Mouse (Mus musculus) heart, postnatal 25 days (tissue): ENCODE results near the gene Heatr1. TPM values are rescaled to one million over a fixed set of nuclear protein-coding genes. Genes with fewer than 3 reads are reported as not detected.

Experiments used
- DNase-seq: peaks from one replicate; pipeline ENCODE4 v3.0.0; 2022; ENCODE audit warnings: low spot score
- intact Hi-C: fragments of 180-260 bp; cut with DNase I; formaldehyde crosslinking; loops from one replicate; pipeline ENCODE4 v1.15.1; 2025
- total RNA-seq, 2 experiments: library from RNA; stranded (reverse); gene quantifications; 2 replicates each; pipeline ENCODE4 v1.2.3; 2021

Heatr1 gene
- total RNA-seq = 10 to 100 TPM; 13.8 to 16.7 TPM

DNA sequence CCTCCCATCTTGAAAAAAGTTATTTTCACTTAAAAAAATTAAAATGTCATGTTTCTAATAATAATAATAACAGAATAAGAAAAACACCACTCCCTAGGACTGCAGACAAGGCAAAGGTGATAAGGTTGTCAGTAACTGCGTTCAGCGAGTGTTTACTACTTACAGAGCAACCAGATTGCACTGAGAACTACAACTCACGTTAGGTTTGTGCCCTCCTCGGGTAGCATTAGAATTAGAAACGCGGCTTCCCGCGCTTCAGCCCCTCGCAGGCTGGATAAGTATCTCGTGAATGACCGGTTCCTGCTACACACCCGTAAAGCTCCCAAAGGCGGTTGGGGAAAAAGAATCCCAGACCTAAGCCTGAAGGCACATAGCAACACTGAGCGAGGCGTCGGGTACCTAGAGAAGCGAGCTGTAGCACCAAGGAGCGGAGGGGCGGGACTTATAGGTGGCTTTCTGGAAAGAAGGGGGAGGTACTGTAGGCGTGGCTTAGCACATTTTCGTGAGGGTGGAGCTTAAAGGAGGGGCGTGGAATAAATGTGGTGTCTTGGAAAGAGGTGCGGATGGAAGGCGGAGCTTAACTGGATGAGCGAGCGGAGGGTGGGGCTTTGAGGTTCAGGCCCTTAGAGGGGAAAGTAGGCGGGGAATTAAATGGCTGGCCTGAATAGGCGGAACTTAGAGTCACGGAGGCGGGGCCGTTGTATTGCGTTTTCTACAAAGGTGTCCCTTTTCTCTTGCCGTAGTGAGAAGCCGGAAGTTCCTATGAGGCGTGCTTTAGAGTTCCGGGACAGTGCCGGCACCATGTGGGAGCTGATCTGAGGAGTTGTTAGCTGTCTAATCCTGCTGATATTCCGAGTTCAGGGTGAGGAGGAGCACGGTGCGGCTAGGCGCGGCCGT, at the start of gene Heatr1:
Heatr1 (plus strand) TSS at position 419 of the 897 bp plus-strand sequence.
- DNase-seq = peak; percentile 93
- intact Hi-C loops = loop anchor here (2.0 to 5.0 kb wide), 2 partner anchors 67 to 136 kb away; partner anchors contain the start of genes Lgals8 and Mtr

DNA sequence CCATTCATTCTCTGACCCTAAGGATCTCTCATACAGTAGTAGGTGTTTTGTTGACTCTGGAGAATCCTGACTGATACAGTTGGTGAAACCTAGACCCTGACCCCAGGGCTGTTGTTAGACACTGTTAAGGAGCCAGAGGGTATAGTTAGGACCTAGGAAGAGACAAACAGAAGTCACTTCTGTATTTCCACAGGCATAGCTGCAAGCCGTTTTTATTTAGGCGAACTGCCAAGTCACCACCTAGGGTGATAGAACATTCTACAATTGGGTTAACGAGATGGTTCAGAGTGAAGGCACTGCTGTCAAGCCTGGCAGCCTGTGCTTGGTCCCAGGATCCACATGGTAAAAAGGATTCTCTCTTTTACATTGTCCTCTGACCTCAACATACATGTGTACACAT, 48.0 kb upstream of the Heatr1 start:
- intact Hi-C loops = no loop called here
- no peak for DNase-seq

DNA sequence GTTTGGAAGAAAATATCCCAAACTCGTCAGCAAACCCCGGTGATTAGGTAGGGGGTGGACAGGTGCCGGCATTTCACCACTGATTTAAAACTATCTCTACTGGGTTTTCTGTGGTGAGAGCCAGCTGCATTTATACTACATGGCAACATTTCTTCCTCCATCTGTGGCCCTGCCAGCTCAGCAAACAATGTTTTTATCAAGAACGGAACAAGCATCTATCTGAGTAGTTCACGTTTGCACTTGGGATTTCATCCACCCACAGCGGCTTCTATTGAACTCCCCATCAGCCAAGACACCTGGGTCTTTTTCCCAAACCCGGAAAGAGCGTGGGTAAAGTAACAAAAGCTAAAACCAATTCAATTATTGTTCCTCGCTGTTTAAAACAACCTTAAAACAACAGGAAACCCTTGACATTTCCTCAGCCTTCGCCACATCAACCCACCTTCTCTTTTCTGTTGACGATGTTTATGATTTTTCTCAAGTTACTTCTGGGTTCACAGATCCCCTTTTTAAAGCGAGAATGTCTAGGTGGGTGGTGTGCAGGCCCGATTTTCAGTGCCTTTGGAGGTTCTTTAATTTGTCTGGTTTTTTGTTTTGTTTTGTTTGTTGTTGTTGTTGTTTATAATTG, 45.5 kb upstream of the Heatr1 start:
- intact Hi-C loops = no loop called here
- no peak for DNase-seq

DNA sequence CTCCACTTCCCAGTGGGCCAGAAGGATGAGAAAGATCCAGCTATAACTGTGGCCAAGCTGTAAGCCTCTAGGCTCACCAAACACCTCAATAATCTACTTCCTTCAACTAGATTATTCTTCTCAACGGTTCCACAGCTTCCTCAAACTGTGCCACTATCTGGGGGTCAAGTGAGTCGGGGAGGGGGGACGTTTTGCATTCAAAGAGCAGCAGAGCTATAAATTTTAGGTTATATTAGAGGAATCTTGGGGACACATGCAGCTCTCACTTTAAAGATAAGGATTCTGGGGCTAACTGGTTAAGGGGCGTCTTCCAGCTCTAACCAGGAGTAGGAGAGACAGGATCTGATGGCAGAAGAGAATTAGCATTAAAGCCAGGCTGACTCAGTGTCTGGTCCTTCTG, 38.6 kb upstream of the Heatr1 start:
- intact Hi-C loops = no loop called here
- no peak for DNase-seq

DNA sequence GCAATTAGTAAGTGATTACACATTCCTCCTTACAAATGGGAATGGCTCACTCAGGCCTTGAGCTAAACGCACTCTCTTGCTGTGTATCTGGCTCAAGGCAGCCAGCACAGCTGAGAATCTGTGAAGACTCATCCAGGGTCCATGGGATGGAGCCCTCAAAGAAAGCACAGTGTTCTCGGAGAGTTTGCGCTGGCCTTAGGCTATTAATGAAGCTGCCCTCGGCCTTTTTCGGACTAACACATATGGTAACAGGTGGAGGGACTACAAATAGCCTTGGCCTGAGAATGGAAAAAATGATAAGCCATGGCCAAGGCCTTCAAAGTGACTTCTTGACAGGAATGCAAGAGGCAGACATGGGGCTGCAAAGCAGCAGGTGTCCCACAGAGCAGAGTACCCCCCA, 37.3 kb upstream of the Heatr1 start:
- intact Hi-C loops = no loop called here
- no peak for DNase-seq

DNA sequence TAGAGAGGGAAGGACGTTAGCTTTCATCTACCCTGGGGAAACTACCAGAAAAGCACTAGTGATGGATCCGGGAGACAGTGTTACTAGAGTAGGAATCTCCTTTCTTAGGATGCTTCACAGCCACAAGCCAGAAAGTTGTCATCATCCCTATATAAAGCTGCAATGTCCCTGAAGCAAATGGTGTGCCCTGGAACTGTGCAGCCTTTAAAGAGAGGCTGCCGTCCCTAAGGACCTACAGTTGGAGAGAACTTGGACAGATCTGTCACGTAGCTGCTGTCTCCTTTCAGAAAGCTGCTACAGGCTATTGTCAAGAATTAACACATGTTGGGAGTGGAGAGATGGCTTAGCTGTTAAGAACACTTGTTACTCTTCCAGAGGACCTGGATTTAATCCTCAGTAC, 33.3 kb upstream of the Heatr1 start:
- intact Hi-C loops = no loop called here
- DNase-seq = no peak

DNA sequence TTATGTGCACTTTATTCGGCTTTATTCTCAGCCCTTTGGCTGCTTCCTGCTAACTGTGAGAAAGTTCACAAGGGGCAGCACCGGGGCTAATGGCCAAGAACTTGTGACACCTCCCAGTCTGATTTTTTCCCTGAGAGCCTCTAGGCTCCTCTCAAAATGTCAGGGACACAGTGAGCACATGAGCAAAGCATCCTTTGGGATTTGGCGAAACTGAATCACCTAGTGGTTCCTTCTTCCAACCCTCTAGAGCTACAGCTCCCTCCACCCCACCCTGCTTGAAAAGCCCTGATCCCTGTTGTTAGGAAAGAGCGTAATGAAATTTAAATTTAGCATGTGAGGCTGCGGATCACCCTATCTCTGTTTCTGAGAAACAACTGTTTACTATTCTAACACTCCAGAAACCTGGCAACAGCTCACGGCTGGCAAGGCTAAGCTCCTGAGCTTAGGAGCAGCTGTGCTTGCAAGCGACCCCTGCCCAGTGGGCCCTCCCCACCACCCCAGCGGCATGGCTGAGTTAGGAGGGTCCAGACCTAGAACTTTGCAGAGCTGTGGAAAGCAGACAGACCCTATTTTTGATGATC, 25.7 kb upstream of the Heatr1 start:
- intact Hi-C loops = loop anchor here (2.0 kb wide), 1 partner anchor 30 kb away; no protein-coding TSS in a partner anchor

DNA sequence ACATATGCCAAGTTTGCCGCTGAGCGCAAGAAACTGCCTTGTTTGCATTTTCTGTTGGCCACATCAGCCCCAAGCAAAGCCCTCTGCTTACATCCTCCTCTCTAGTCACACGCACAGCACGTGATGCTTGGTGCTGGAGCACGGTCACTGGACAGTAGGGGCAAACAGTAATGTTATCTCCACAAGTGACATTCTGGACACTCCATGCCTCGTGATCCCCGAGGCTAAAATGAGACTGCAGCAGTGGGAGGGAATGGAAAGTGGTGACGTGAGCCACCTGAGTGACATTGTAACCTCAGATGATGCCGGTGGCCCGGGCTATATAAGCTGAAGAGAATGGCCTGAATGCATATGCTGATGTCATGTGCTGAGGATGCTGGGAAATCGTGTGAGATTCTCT, 24.9 kb upstream of the Heatr1 start:
- peak; percentile 46 for DNase-seq
- intact Hi-C loops = loop anchor here (2.0 kb wide), 1 partner anchor 31 kb away; no protein-coding TSS in a partner anchor

More for the DNA sequence above, 25.7 kb upstream of the Heatr1 start:
- peak; percentile 38 for DNase-seq

DNA sequence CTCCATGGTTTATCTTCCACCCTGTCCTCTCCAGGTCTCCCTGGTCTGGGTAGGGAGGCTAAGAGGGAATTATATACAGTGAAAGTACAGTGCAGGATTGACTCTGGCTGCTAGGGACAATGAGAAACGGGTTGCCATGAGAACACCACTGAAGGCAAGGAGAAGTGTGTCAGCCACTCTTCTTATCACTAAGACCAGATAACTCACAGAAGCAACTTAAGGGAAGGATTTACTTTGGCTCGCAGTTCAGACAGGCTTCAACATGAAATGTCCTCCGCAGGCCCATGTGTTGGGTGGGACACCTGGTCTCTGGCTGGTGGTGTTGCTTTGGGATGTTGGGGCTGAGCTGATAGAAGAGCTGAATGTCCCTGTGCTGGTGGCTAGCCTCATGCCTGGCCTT, 22.1 kb upstream of the Heatr1 start:
- intact Hi-C loops = no loop called here
- DNase-seq = no peak

DNA sequence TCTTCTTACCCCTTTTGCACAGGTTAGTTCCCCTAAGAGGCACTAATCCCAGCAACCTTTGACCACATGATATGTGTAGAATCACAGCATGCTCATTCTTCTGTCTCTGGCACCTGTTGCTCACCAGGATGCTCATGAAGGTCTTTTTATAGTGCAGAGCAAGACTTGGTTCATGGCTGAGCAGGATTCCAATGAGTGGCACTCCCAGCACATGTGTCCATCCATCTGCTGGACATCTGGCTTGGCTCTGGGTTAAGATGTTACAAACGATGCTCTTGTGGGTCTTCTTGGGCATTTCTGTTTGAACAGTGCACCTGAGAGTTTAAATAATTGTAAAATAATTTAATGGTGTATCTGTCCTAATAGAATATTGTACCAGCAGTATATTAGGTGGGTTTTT, 18.0 kb upstream of the Heatr1 start:
- no peak for DNase-seq
- intact Hi-C loops = no loop called here

DNA sequence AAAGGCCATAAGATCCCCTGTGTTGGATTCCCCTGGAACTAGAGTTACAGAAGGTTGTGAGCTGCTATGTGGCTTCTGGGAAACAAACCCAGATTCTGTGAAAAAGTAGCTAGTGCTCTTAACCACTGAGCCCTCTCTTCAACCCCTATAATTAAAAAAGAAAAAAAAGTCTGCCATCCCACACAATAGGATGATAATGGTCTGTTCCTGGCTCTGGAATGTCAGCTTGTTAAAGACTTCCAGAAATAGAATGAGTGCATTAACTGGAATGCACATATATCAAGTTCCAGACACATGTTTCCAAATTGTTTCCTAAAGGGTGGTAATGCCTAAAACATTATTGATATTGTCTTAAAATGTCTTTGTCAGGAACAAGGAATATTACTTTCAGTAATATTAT, 10.0 kb upstream of the Heatr1 start:
- no peak for DNase-seq
- intact Hi-C loops = no loop called here

DNA sequence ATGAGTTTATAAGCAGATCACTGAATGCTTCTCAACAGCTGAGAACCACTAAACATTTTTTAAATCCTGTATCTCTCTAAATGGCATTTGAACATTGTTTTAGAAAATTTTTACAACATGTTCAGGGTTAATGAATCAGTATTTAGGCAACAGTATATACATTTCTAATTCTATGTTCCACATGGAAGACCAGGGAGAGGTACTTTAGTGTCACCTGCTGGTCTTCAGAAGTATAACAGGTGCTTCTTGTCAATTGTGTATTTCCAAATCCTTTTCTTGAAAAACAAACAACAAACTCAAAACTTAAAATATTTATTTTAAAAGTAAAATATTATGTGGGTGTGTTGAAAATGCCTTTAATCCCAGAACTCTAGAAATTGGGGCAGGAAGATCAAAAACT, 8.5 kb upstream of the Heatr1 start:
- no peak for DNase-seq
- intact Hi-C loops = loop anchor here (1.0 to 2.0 kb wide), 2 partner anchors 90 to 173 kb away; no protein-coding TSS in a partner anchor

DNA sequence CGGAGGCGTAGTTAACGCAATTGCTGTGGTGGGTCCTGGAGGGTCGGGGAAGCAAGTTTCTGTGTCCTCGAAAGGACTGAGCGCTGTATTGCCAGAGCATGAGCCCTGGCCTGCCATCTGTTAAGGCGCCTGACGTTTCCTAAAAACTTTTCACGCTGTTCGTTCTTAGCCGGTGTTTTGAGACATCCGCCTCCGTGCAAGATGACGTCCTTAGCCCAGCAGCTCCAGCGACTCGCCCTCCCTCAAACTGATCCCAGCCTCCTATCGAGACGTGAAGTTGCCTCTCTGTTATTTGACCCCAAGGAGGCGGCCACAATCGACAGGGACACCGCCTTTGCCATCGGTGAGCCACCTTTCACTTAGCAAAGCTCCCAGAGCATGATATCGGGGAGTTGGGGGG, 744 bp downstream of the Heatr1 start:
- intact Hi-C loops = loop anchor here (2.0 to 5.0 kb wide), 2 partner anchors 67 to 137 kb away; partner anchors contain the start of genes Lgals8 and Mtr

DNA sequence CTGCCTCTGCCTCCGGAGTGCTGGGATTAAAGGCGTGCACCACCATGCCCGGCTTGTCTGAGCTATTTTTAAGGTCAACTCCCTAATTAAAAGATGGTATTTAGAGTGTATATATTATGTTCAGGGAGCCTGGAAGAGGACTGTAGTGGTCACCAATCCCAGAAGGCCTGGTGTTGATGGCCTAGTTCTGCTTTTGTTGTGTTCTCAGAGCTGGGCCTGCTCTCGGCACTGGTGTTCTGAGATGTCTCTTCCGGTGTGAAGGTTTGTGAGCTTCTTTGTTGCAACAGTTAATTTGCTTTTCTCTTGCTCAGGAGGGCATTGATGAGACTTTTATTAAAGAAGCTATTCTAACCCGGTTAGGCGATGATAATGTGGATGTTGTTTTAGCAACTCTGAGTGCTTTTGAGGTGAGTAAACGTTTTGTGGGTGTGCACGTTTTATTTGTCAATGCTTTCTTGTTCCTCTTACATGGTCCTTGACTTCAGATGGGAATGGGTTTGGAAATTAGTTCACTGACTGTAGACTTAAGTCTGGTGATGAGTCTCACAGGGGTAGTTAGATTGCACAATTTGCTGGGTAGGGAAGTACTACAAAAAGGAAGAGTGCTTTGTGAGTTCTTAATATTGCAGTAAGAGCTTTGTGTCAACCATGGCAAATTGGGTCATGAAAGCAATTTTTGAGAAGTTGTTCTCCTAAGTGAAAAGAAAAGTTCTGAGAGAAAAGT, 13.7 kb downstream of the Heatr1 start:
- no peak for DNase-seq
- intact Hi-C loops = no loop called here

More for the DNA sequence above, 744 bp downstream of the Heatr1 start:
- no peak for DNase-seq

DNA sequence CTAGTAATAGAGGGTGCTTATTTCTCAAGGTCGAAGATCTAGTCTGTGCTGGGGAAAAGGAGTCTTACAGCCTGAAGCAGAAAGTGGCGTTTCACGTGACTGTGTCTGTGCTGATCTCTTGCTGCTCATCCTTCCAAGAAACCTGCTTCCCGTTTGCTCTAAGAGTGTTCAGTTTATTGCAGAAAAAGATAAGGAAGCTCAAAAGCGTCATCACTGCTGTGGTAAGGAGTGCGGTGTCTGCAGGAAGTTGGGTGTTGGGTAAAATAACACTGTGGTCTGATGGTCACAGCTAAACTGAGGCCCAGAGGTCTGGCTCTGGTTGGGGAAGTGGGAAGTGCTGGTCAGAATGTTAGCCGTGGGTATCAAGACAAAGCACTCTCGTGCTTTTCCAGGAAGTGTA, 17.2 kb downstream of the Heatr1 start:
- DNase-seq = no peak
- intact Hi-C loops = no loop called here

DNA sequence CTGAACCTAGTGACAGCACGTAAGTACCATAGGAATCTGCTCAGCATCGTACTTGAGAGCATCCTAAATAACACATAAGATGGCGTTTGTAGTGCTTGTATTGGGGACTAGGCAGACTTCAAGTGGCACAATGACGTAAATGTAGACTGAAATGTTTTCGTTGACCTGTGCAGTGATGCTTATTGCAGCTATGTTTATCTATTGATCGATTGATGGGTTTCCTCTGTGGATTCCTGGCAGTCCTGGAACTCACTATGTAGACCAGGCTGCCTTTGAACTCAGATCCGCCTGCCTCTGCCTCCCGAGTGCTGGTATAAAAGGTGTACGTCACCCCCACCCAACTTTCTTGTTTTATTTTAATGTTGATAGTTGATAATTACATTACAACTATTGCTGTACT, 25.8 kb downstream of the Heatr1 start:
- intact Hi-C loops = no loop called here
- no peak for DNase-seq

DNA sequence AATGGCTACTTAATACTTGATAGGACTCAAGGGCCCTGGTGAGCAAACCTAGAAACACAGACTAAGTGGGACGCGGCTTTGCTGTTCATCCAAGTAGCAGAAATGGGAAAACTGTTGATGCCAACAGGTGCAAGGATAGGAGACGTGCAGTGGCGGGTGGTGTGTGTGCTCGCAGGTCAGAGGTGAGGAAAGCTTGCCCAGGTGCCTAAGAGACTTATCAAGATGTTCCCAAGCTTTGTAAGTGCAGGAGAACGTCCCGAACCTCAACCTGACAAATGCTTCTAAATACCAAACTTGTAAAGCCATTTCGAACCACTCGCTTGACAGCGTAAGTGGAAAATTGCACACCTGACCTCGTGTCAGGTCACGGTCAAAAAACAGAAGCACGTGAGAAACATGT, 33.7 kb downstream of the Heatr1 start:
- DNase-seq = no peak
- intact Hi-C loops = no loop called here

DNA sequence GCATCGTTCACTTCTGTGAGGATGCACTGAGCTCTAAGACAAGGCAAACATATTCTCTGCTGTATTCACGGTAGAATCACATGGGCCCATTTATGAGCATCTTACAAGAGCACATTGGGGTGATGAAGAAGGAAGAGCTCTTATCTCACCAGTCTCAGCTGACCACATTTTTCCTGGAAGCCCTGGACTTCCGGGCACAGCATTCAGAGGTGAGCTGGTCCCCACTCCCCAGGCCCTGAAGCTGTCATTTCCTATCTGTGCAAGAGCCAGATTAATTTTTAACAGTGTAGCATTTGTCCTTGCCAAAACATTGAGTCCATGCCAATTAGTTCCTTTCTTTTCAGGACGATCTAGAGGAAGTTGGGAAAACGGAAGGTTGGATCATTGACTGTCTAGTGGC, 39.0 kb downstream of the Heatr1 start:
- intact Hi-C loops = no loop called here
- DNase-seq = no peak

DNA sequence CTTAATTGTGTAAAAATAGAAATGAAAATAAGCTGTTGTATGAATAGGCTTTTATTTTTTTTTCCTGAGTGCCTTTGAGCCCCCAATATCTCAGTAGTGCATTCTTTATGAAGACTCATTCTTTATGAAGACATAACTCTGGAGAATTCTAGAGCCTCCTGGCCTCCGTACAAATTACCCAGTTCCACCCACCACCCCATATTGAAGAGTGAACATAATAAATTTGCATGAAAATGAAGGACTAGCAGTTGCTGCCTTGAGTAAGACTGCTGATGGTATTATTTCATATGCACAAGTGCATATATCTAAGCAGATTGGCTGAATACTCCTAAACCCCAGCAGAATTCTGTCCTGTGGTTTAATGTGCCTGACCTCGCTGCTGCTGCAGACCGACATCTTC, 44.8 kb downstream of the Heatr1 start:
- no peak for DNase-seq
- intact Hi-C loops = no loop called here

DNA sequence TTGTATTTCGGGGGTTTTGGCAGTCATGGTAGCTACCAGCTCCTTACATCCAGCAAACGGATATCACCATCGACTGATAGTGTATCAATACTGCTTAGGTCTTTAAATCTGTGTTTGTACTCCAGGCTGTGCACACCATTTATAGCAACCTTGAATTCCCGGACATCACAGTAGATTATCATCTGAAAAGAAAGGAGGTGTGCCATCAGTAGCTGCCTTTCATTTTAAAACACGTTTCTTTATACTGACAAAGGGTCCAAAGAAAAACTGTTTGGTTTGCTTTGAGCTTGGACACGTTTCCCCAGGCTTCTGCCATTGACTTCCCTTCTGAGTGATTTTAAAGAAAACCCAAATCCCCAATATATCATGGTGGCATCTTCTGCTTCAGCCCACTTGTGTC, 46.0 kb downstream of the Heatr1 start:
- DNase-seq = no peak
- intact Hi-C loops = no loop called here
